Mouse (Mus musculus) layer of hippocampus, adult 9-11 months (tissue): ENCODE data around the gene Tmem117.

Source experiments
- DNase-seq: peaks from one replicate; pipeline ENCODE4 v3.0.0; 2022

Gene Tmem117

DNA sequence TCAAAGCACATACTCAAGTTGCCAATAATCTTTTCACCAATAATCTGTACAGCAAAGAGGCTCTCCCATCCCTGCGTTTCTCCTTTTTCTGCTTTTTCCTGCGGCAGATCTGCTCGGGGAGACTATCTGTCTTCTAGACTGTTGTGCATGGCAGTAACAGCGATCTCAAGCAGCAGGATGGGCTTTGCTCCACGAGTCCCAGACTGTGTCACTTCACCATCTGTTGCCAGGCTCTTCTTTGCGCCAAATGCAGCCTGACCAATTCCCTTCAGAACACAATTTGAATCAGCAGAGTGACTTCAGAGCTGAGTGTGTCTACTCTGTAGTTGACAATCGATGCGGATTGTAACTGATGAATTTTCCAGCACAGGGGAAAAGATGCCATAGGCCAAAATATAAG, 415.0 kb downstream of the Tmem117 start:
- DNase-seq, result peak; percentile 58

- DNase-seq, result no peak
Measured at GRCm38 (mm10) chr15:95047486-95047885, 418.5 kb downstream of the Tmem117 start.

- no peak for DNase-seq
Measured at GRCm38 (mm10) chr15:95049171-95049729, 420.2 kb downstream of the Tmem117 start.

GRCm38 (mm10) chr15:95055081-95055650, 426.1 kb downstream of the Tmem117 start:
- peak; percentile 57 for DNase-seq

- no peak for DNase-seq
Measured at GRCm38 (mm10) chr15:95068023-95068422, 439.0 kb downstream of the Tmem117 start.

DNA sequence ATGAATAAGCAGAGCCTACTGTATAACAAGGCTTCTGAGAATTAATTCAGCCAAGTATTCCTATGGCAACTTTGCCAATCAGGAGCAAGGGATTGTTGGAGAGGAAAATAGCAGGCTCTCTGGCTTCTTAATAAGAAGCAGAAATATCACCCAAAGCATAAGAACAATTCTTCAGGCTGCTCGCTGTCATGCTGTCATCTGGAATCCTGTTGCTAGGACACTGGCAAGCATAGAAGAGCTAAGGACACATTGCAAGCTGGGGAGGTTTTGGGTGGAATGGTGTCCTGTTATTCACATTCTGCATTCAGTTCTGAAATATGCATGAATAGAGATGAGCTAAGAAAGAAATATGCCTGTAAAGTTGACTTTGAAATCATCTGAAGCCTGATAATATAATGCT, 439.8 kb downstream of the Tmem117 start:
- peak; percentile 73 for DNase-seq

GRCm38 (mm10) chr15:95070881-95071280, 441.8 kb downstream of the Tmem117 start:
- DNase-seq, result no peak

GRCm38 (mm10) chr15:95075356-95075755, 446.3 kb downstream of the Tmem117 start:
- DNase-seq, result peak; percentile 74

- no peak for DNase-seq
Measured at GRCm38 (mm10) chr15:95081654-95082053, 452.6 kb downstream of the Tmem117 start.

DNA sequence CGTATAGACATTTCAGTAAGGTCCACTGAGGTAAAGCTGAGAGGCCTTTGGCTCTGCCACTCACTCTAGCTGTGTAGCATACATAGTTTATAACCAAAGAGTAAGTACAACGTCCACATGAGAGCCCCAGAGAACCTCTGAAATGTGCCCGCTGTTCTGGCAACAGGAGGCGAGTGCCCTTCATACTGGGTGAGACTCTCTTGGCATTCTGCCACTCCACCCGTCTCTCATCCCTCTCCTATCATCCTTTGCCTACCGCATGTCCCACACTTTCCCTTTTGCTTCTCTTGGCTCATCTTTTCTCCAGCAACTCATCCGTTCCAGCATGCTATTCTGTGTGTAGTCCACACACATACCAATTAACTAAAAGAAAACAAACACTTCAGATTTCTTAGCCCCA, 456.9 kb downstream of the Tmem117 start:
- no peak for DNase-seq

- peak; percentile 12 for DNase-seq
Measured at GRCm38 (mm10) chr15:95100133-95100532, 471.1 kb downstream of the Tmem117 start.

DNA sequence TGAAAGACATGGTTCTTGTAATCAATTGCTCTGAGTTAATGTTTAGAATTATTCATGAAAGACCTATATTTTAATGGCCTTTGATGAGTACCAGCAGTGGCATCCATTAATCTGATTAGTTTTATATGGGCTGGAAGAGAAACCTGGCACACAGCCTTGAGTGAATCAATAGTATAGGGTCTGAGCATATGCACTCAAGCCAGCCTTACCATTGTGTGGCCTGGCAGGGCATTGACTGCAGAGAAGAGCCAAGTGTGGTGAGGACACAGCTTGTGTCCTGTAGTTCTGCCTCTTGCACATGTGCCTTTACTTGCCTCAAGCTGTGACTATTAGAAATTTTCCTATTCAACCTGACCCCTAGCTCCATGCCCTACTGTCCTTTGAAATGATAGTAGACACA, 472.5 kb downstream of the Tmem117 start:
- DNase-seq, result no peak

GRCm38 (mm10) chr15:95107246-95107809, 478.3 kb downstream of the Tmem117 start:
- DNase-seq, result no peak

DNA sequence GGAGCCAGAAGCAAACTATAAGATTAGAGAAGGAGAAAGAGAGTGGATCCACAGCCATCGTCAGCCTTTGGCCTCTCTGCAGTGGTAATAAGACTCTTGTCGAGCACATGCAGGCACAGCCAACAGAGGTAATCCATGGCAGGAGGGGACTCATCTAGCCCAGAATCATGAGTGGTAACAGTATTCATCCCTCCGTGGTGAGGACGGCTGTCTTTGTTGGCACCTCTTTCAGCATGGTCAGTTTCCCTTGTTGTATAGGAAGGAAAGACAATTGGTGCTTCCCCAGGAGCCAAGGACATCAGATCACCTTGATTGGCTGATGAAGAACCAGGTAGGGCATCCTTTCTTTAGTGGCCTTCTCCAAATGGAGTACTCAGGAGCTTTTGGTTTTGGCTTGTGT, 479.6 kb downstream of the Tmem117 start:
- no peak for DNase-seq

DNA sequence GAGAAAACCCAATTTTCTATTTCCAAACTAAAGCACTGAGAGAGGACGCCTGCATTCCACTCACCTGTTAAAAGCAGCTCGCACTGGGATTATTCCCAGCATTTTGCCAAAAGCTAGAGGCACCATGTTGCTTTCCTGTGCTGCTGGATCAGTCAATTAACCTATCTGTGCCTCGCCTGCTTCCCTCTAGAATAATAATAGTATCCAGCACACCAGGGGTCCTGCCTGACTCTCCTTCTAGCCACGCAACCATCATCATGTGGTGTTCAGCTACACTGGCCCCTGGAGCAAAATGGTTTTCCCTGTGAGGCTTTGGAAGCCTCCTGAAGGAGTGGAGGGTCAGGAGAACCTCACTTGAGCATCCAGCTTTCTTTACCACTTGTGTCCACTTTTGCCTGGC, 502.4 kb downstream of the Tmem117 start:
- DNase-seq, result no peak

- DNase-seq, result peak; percentile 57
Measured at GRCm38 (mm10) chr15:95135926-95136609, 507.0 kb downstream of the Tmem117 start.

GRCm38 (mm10) chr15:95137018-95137810, 508.2 kb downstream of the Tmem117 start:
- DNase-seq, result peak; percentile 34

GRCm38 (mm10) chr15:95138709-95139409, 509.8 kb downstream of the Tmem117 start:
- DNase-seq, result no peak

DNA sequence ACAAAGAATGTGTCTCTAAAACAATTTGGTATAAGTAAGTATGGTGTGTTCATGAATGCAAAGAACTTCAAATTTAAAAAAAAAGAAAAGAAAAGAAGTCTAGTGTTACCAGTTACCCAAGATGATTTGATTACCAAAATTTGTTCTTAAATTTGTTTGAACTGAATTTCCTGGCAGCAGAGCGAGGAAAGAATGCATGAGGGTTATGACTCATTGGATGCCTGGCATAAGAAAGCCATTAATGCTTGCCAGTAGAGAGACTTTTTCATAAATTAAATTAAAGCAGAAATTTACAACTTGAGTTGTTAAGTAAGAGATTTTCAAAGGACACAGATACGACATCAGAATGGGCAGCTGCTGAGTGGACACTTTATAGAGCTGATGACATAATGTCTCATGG, 515.1 kb downstream of the Tmem117 start:
- no peak for DNase-seq

DNA sequence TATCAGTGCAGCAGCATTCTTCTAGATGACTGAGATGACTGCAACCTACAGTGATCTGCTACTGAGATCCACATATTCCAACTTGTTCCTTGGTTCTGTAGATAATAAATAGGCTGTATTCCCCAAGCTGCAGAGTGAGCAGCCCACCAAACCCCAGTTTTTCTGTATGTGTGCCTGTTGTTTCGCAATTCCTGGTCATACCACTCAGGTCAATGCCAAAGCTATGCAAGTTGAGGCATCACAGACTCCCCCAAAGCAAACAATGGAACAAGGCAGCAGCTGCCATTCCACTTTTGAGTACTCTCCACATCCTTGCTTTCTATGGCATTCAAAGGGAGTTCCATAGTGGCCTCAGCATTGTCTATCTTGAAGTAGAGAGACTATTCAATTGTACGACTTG, 516.1 kb downstream of the Tmem117 start:
- no peak for DNase-seq
